Mouse (Mus musculus) liver, postnatal 0 days (tissue): ENCODE results near the gene Unc13a.

ENCODE experiments used
- CTCF ChIP-seq: sonication (generic); IDR thresholded peaks from 2 replicates; pipeline ENCODE4 v1.5.1; 2016; ENCODE audit warnings: antibody characterized with exemption, low read depth
- EP300 ChIP-seq: IDR thresholded peaks from 2 replicates; pipeline ENCODE4 v1.6.1; 2016; ENCODE audit warnings: antibody characterized with exemption, low read depth, mild to moderate bottlenecking

DNA sequence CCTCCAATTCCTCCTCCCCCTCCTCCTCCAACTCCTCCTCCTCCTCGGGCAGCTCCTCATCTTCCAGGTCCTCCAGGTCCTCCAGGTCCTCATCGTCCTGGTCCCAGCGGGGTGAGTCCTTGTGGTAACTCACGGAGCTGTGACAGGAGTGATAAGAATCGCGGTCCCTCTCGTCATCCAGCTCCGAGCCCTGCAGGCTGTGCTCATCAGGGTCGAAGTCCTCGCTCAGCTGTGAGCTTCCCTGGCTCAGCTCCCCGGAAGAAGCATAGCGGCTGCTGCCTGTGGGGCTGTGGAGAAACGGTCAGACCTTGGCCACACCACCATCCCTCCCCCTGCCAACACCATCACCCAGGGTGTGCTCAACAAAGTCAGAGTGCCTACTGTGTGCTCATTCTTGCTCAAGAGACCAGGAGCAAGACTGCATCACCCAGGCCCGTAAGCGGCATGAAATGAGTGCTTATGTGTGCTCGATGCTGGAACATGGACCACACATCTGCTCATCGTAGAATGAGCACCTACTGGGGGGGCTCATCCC, 13.0 kb downstream of the Unc13a start:
- TF ChIP-seq CTCF (no peak), EP300 (no peak)
